Mouse (Mus musculus): Measurements from ENCODE around the gene Lrrn1. TPM values are rescaled to one million over a fixed set of nuclear protein-coding genes. Genes with fewer than 3 reads are reported as not detected.

Lrrn1 gene
- polyA plus RNA-seq, 1 experiment, result 6.1 TPM

DNA sequence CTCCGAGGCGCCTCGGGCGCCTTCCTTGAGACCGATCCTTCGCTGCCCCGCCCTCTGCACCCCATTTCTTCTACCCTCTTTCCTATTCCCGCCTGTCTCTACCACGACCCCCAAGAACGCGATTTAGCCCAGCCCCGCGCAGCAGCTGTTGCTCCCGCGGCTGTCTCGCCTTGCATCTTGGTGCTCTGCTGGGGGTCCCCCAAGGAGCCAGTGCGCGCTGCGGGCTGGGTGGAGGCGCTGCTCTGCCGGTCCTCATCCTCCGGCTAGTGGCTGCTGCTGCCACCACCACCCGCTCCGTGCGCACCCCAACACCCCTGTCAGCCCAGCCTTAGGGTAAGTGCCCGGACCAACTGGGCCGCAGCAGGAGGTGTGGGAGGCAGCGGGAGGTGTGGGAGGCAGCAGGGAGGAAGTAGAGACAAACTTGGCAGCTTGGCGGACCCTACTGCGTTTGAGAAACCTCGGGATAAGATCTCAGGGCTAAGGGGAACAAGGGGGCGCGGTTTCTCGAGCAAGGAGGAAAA is 403 bp downstream of the Lrrn1 start:
- Histone ChIP-seq H3K4me3 (ENCODE audit: insufficient read depth, poor library complexity, severe bottlenecking) (peak overlapping the region; percentile 28), H3K36me3 (ENCODE audit: control insufficient read depth, insufficient read depth) (no peaks in the 10 kb centered on the region), H3K79me3 (ENCODE audit: low read depth) (peaks cover 3% of the 10 kb centered on the region), H3K27me3 (ENCODE audit: control insufficient read depth, insufficient read depth, insufficient read length) (no peaks in the 10 kb centered on the region), H3K79me2 (ENCODE audit: control insufficient read depth, insufficient read depth) (no peaks in the 10 kb centered on the region), H3ac (ENCODE audit: control insufficient read depth, insufficient read length, low read depth) (peak overlapping the region; percentile 71)
- TF ChIP-seq MYOD1 (IDR thresholded peaks at IDR 0.05; ENCODE audit: control insufficient read depth, insufficient read length, low read depth) (no peak), FOSL1 (IDR thresholded peaks at IDR 0.05; ENCODE audit: insufficient read depth, low read length, poor library complexity, severe bottlenecking) (no peak), MAX (IDR thresholded peaks at IDR 0.05) (no peak), USF1 (IDR thresholded peaks at IDR 0.05; ENCODE audit: low read depth) (no peak), CTCF (IDR thresholded peaks at IDR 0.05; ENCODE audit: control insufficient read depth, insufficient read depth, insufficient read length) (no peak), MYOG (IDR thresholded peaks at IDR 0.05; ENCODE audit: control insufficient read depth, extremely low read depth, insufficient read length) (no peak), CEBPB (IDR thresholded peaks at IDR 0.05; ENCODE audit: low read depth) (no peak)

- H3K27me3 ChIP-seq (ENCODE audit: control insufficient read depth, insufficient read depth, insufficient read length), result no peaks in the 10 kb centered on the region
- TF ChIP-seq MYOG (IDR thresholded peaks at IDR 0.05; ENCODE audit: control insufficient read depth, extremely low read depth, insufficient read length), result no peak
- no peak for TF ChIP-seq FOSL1 (IDR thresholded peaks at IDR 0.05; ENCODE audit: insufficient read depth, low read length, poor library complexity, severe bottlenecking)
- no peak for TF ChIP-seq MAX (IDR thresholded peaks at IDR 0.05)
- no peak for TF ChIP-seq CTCF (IDR thresholded peaks at IDR 0.05; ENCODE audit: control insufficient read depth, insufficient read depth, insufficient read length)
- TF ChIP-seq CEBPB (IDR thresholded peaks at IDR 0.05; ENCODE audit: low read depth), result no peak
- no peak for TF ChIP-seq USF1 (IDR thresholded peaks at IDR 0.05; ENCODE audit: low read depth)
- no peak for TF ChIP-seq MYOD1 (IDR thresholded peaks at IDR 0.05; ENCODE audit: control insufficient read depth, insufficient read length, low read depth)
- peaks cover 3% of the 10 kb centered on the region for H3K79me3 ChIP-seq (ENCODE audit: low read depth)
- peak overlapping the region; percentile 71 for H3ac ChIP-seq (ENCODE audit: control insufficient read depth, insufficient read length, low read depth)
- peak overlapping the region; percentile 28 for H3K4me3 ChIP-seq (ENCODE audit: insufficient read depth, poor library complexity, severe bottlenecking)
- H3K36me3 ChIP-seq (ENCODE audit: control insufficient read depth, insufficient read depth), result no peaks in the 10 kb centered on the region
- no peaks in the 10 kb centered on the region for H3K79me2 ChIP-seq (ENCODE audit: control insufficient read depth, insufficient read depth)
These were observed 1.2 kb downstream of the Lrrn1 start for GRCm38 (mm10) chr6:107530621-107531285.

DNA sequence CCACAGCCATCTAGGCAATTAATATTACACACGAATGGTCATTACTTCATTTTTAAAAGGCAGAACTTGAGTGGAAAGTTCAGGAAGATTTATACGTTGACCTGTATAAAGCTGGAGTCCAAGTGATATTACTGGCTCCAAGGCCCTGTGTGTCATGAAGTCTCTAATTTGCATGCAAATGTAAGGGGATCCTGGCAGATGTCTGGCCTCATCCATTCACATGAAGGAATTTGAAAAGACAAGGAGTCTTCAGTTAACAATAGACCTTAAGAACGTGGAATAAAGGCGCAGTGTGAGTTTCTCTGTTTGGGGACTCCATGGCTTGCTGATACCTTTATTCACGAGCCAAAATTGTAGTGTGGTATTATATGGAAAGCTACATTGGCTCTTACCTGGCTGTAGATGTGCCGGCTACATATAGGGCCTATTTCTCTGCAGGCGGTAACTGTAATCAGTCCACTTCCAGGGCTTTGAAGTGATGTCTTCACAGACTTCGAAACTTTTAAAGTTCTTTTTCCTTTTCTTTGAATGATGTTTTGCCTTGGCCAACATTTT is 2.0 kb downstream of the Lrrn1 start:
- Histone ChIP-seq H3K27me3 (ENCODE audit: control insufficient read depth, insufficient read depth, insufficient read length) (no peaks in the 10 kb centered on the region), H3K36me3 (ENCODE audit: control insufficient read depth, insufficient read depth) (no peaks in the 10 kb centered on the region), H3K79me2 (ENCODE audit: control insufficient read depth, insufficient read depth) (no peaks in the 10 kb centered on the region), H3K4me3 (ENCODE audit: insufficient read depth, poor library complexity, severe bottlenecking) (no peak overlapping the region), H3K79me3 (ENCODE audit: low read depth) (peaks cover 3% of the 10 kb centered on the region), H3ac (ENCODE audit: control insufficient read depth, insufficient read length, low read depth) (no peak overlapping the region)
- TF ChIP-seq MYOG (IDR thresholded peaks at IDR 0.05; ENCODE audit: control insufficient read depth, extremely low read depth, insufficient read length) (no peak), MYOD1 (IDR thresholded peaks at IDR 0.05; ENCODE audit: control insufficient read depth, insufficient read length, low read depth) (no peak), FOSL1 (IDR thresholded peaks at IDR 0.05; ENCODE audit: insufficient read depth, low read length, poor library complexity, severe bottlenecking) (no peak), USF1 (IDR thresholded peaks at IDR 0.05; ENCODE audit: low read depth) (no peak), CTCF (IDR thresholded peaks at IDR 0.05; ENCODE audit: control insufficient read depth, insufficient read depth, insufficient read length) (no peak), MAX (IDR thresholded peaks at IDR 0.05) (no peak), CEBPB (IDR thresholded peaks at IDR 0.05; ENCODE audit: low read depth) (no peak)

DNA sequence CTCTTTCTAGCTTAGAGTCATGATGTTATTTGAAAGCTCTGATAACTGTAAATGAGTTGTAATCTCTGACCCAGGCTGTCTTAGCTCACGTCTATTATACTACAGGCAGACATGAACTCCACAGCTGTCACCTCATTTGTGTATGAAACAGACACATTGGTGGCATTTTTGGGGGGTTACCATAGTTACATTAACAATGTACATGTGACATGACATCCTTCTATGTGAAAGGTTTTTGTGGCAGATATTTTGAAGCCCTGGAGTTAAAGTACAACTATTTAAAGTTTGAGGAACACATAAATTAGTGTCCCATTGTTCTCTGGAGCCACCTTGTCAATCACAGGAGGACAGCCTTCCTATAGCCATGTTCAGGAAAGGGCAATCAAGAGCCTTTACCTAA is 5.0 kb downstream of the Lrrn1 start:
- Histone ChIP-seq H3K79me3 (ENCODE audit: low read depth) (peaks cover 3% of the 10 kb centered on the region), H3K36me3 (ENCODE audit: control insufficient read depth, insufficient read depth) (no peaks in the 10 kb centered on the region), H3K27me3 (ENCODE audit: control insufficient read depth, insufficient read depth, insufficient read length) (no peaks in the 10 kb centered on the region), H3K79me2 (ENCODE audit: control insufficient read depth, insufficient read depth) (no peaks in the 10 kb centered on the region), H3ac (ENCODE audit: control insufficient read depth, insufficient read length, low read depth) (no peak overlapping the region), H3K4me3 (ENCODE audit: insufficient read depth, poor library complexity, severe bottlenecking) (no peak overlapping the region)
- TF ChIP-seq USF1 (IDR thresholded peaks at IDR 0.05; ENCODE audit: low read depth) (no peak), CEBPB (IDR thresholded peaks at IDR 0.05; ENCODE audit: low read depth) (no peak), MAX (IDR thresholded peaks at IDR 0.05) (no peak), MYOG (IDR thresholded peaks at IDR 0.05; ENCODE audit: control insufficient read depth, extremely low read depth, insufficient read length) (no peak), MYOD1 (IDR thresholded peaks at IDR 0.05; ENCODE audit: control insufficient read depth, insufficient read length, low read depth) (no peak), CTCF (IDR thresholded peaks at IDR 0.05; ENCODE audit: control insufficient read depth, insufficient read depth, insufficient read length) (no peak), FOSL1 (IDR thresholded peaks at IDR 0.05; ENCODE audit: insufficient read depth, low read length, poor library complexity, severe bottlenecking) (no peak)

DNA sequence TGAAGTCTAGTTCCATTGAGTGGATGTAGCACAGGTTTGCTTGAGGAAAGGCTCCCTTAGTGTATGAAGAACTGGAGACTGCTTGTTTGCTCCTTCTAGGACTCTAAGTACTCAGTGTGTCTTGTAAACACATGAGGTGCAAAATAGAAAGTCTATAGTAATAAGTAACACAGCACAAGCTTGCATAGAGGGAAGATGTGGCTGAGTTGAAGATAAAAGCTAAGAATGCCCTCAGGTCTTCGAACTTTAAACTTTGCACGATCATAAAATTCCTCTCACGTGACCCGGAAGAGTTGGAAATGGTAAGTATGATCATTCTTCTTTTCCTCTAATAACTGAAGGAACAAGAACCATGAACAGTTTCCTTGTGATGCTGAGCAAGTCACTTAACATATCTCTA is 7.1 kb downstream of the Lrrn1 start:
- Histone ChIP-seq H3K79me3 (ENCODE audit: low read depth) (peaks cover 1% of the 10 kb centered on the region), H3K79me2 (ENCODE audit: control insufficient read depth, insufficient read depth) (no peaks in the 10 kb centered on the region), H3ac (ENCODE audit: control insufficient read depth, insufficient read length, low read depth) (no peak overlapping the region), H3K4me3 (ENCODE audit: insufficient read depth, poor library complexity, severe bottlenecking) (no peak overlapping the region), H3K36me3 (ENCODE audit: control insufficient read depth, insufficient read depth) (no peaks in the 10 kb centered on the region), H3K27me3 (ENCODE audit: control insufficient read depth, insufficient read depth, insufficient read length) (no peaks in the 10 kb centered on the region)
- no peak for TF ChIP-seq CEBPB (IDR thresholded peaks at IDR 0.05; ENCODE audit: low read depth)
- no peak for TF ChIP-seq MYOD1 (IDR thresholded peaks at IDR 0.05; ENCODE audit: control insufficient read depth, insufficient read length, low read depth)
- TF ChIP-seq MYOG (IDR thresholded peaks at IDR 0.05; ENCODE audit: control insufficient read depth, extremely low read depth, insufficient read length), result no peak
- TF ChIP-seq MAX (IDR thresholded peaks at IDR 0.05), result no peak
- no peak for TF ChIP-seq CTCF (IDR thresholded peaks at IDR 0.05; ENCODE audit: control insufficient read depth, insufficient read depth, insufficient read length)
- TF ChIP-seq FOSL1 (IDR thresholded peaks at IDR 0.05; ENCODE audit: insufficient read depth, low read length, poor library complexity, severe bottlenecking), result no peak
- no peak for TF ChIP-seq USF1 (IDR thresholded peaks at IDR 0.05; ENCODE audit: low read depth)

Measured in C2C12 (cell line).